Mouse (Mus musculus): Measurements from ENCODE around the gene Emb. TPM values are rescaled to one million over a fixed set of nuclear protein-coding genes. Genes with fewer than 3 reads are reported as not detected.

Gene Emb
- polyA plus RNA-seq, 1 experiment from 2014 or later = 22.0 TPM

GRCm38 (mm10) chr13:117216126-117216525 lies 7.8 kb downstream of the Emb start:
- WGBS (ENCODE audit: insufficient replicate concordance) = 20% methylated on average over 10 of the region's 10 CpGs
- Histone ChIP-seq H3K27me3 (ENCODE audit: control insufficient read depth, insufficient read depth, low read length) (no peaks in the 10 kb centered on the region), H3K4me1 (ENCODE audit: control insufficient read depth, insufficient read depth, low read length) (no peaks in the 10 kb centered on the region), H3K36me3 (ENCODE audit: control insufficient read depth, insufficient read depth, low read length) (no peaks in the 10 kb centered on the region), H3K4me3 (ENCODE audit: low read depth, low read length) (no peak overlapping the region), H3K9ac (ENCODE audit: low read depth, low read length) (no peak overlapping the region), H3K9me3 (replicated peaks; ENCODE audit: control insufficient read depth, low read length) (no peaks in the 10 kb centered on the region), H3K4me2 (no peak overlapping the region), H3K27ac (ENCODE audit: low read depth, low read length) (no peak overlapping the region)
- ATAC-seq (replicated peaks; ENCODE audit: insufficient number of reproducible peaks, low FRiP score, low TSS enrichment) = no peak

DNA sequence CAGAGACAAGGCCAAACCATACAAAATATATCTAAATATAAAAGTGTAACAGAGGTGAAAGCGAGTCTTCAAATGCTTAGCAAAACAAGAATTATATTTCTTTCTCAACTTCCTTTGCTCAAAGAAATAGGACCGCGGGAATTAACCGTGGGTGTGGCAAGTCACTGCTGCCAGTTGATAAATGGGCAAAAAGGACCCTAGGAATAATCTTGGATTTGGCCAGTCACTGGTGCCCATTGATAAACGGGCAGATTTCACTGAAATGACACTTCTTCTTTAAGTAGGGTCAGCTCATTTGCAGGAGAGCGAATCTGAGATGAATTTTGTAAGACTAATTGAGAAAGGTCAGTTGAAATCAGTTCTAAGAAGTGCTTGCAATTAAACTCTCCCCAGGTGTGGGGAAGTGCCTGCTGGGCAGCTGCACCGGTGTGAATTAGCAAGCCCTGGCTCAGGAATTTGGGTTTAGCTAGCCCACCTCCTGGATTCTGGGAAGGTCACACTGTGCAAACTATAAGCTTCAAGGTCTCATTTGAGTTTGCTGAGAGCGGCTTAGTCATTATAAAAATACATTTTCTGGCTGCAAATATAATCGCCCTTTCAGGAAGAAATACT lies 8.5 kb downstream of the Emb start:
- Histone ChIP-seq H3K4me1 (ENCODE audit: control insufficient read depth, insufficient read depth, low read length) (peaks cover 2% of the 10 kb centered on the region; the same call in 1 of the 2 replicates), H3K9me3 (replicated peaks; ENCODE audit: control insufficient read depth, low read length) (no peaks in the 10 kb centered on the region), H3K4me3 (ENCODE audit: low read depth, low read length) (no peak overlapping the region), H3K9ac (ENCODE audit: low read depth, low read length) (no peak overlapping the region), H3K27me3 (ENCODE audit: control insufficient read depth, insufficient read depth, low read length) (no peaks in the 10 kb centered on the region), H3K4me2 (no peak overlapping the region), H3K36me3 (ENCODE audit: control insufficient read depth, insufficient read depth, low read length) (no peaks in the 10 kb centered on the region), H3K27ac (ENCODE audit: low read depth, low read length) (no peak overlapping the region)
- WGBS (ENCODE audit: insufficient replicate concordance) = 31% methylated on average over 9 of the region's 9 CpGs
- ATAC-seq (replicated peaks; ENCODE audit: insufficient number of reproducible peaks, low FRiP score, low TSS enrichment) = no peak

GRCm38 (mm10) chr13:117217621-117218020 lies 9.3 kb downstream of the Emb start:
- H3K36me3 ChIP-seq (ENCODE audit: control insufficient read depth, insufficient read depth, low read length) = no peaks in the 10 kb centered on the region
- 57% methylated on average over 11 of the region's 11 CpGs for WGBS (ENCODE audit: insufficient replicate concordance)
- no peak overlapping the region for H3K9ac ChIP-seq (ENCODE audit: low read depth, low read length)
- H3K4me3 ChIP-seq (ENCODE audit: low read depth, low read length) = no peak overlapping the region
- H3K9me3 ChIP-seq (replicated peaks; ENCODE audit: control insufficient read depth, low read length) = no peaks in the 10 kb centered on the region
- no peak overlapping the region for H3K27ac ChIP-seq (ENCODE audit: low read depth, low read length)
- no peak overlapping the region for H3K4me2 ChIP-seq
- no peaks in the 10 kb centered on the region for H3K27me3 ChIP-seq (ENCODE audit: control insufficient read depth, insufficient read depth, low read length)
- no peak for ATAC-seq (replicated peaks; ENCODE audit: insufficient number of reproducible peaks, low FRiP score, low TSS enrichment)
- peaks cover 2% of the 10 kb centered on the region; the same call in 1 of the 2 replicates for H3K4me1 ChIP-seq (ENCODE audit: control insufficient read depth, insufficient read depth, low read length)

- H3K4me2 ChIP-seq = no peak overlapping the region
- H3K9me3 ChIP-seq (replicated peaks; ENCODE audit: control insufficient read depth, low read length) = no peaks in the 10 kb centered on the region
- H3K27ac ChIP-seq (ENCODE audit: low read depth, low read length) = no peak overlapping the region
- no peak overlapping the region for H3K9ac ChIP-seq (ENCODE audit: low read depth, low read length)
- no peak overlapping the region for H3K4me3 ChIP-seq (ENCODE audit: low read depth, low read length)
- ATAC-seq (replicated peaks; ENCODE audit: insufficient number of reproducible peaks, low FRiP score, low TSS enrichment) = no peak
- H3K4me1 ChIP-seq (ENCODE audit: control insufficient read depth, insufficient read depth, low read length) = peaks cover 2% of the 10 kb centered on the region; the same call in 1 of the 2 replicates
- H3K27me3 ChIP-seq (ENCODE audit: control insufficient read depth, insufficient read depth, low read length) = no peaks in the 10 kb centered on the region
- H3K36me3 ChIP-seq (ENCODE audit: control insufficient read depth, insufficient read depth, low read length) = no peaks in the 10 kb centered on the region
- WGBS (ENCODE audit: insufficient replicate concordance) = 50% methylated on average over 2 of the region's 2 CpGs
Observed at GRCm38 (mm10) chr13:117218092-117218491, 9.8 kb downstream of the Emb start.

- no peak for ATAC-seq (replicated peaks; ENCODE audit: insufficient number of reproducible peaks, low FRiP score, low TSS enrichment)
- peak overlapping the region; percentile 81 for H3K4me3 ChIP-seq (ENCODE audit: low read depth, low read length)
- H3K9ac ChIP-seq (ENCODE audit: low read depth, low read length) = peak overlapping the region; percentile 77
- H3K4me1 ChIP-seq (ENCODE audit: control insufficient read depth, insufficient read depth, low read length) = peaks cover 2% of the 10 kb centered on the region; the same call in 1 of the 2 replicates
- H3K36me3 ChIP-seq (ENCODE audit: control insufficient read depth, insufficient read depth, low read length) = no peaks in the 10 kb centered on the region
- H3K4me2 ChIP-seq = peak overlapping the region; percentile 88
- H3K27me3 ChIP-seq (ENCODE audit: control insufficient read depth, insufficient read depth, low read length) = no peaks in the 10 kb centered on the region
- no peak overlapping the region for H3K27ac ChIP-seq (ENCODE audit: low read depth, low read length)
- WGBS (ENCODE audit: insufficient replicate concordance) = 8% methylated on average over 16 of the region's 16 CpGs
- H3K9me3 ChIP-seq (replicated peaks; ENCODE audit: control insufficient read depth, low read length) = no peaks in the 10 kb centered on the region
Observed at GRCm38 (mm10) chr13:117219871-117220500, 11.7 kb downstream of the Emb start.

- H3K4me3 ChIP-seq (ENCODE audit: low read depth, low read length) = peak within 1 kb of the TSS; percentile 81
- under 1% methylated on average over 64 of the region's 67 CpGs for WGBS (ENCODE audit: insufficient replicate concordance)
- peaks cover 2% of the 10 kb centered on the region; the same call in 1 of the 2 replicates for H3K4me1 ChIP-seq (ENCODE audit: control insufficient read depth, insufficient read depth, low read length)
- H3K27ac ChIP-seq (ENCODE audit: low read depth, low read length) = no peak within 1 kb of the TSS
- peak; percentile 57 for ATAC-seq (replicated peaks; ENCODE audit: insufficient number of reproducible peaks, low FRiP score, low TSS enrichment)
- no peaks in the 10 kb centered on the region for H3K36me3 ChIP-seq (ENCODE audit: control insufficient read depth, insufficient read depth, low read length)
- no peaks in the 10 kb centered on the region for H3K9me3 ChIP-seq (replicated peaks; ENCODE audit: control insufficient read depth, low read length)
- peak within 1 kb of the TSS; percentile 77 for H3K9ac ChIP-seq (ENCODE audit: low read depth, low read length)
- H3K4me2 ChIP-seq = peak within 1 kb of the TSS; percentile 88
- H3K27me3 ChIP-seq (ENCODE audit: control insufficient read depth, insufficient read depth, low read length) = no peaks in the 10 kb centered on the region
Observed at GRCm38 (mm10) chr13:117220501-117221321, 12.4 kb downstream of the Emb start, which contains the start of gene Gm17509. Gm17509 (minus strand) TSS chr13:117221075.

- Histone ChIP-seq H3K4me2 (no peak overlapping the region), H3K9me3 (replicated peaks; ENCODE audit: control insufficient read depth, low read length) (no peaks in the 10 kb centered on the region), H3K27ac (ENCODE audit: low read depth, low read length) (no peak overlapping the region), H3K27me3 (ENCODE audit: control insufficient read depth, insufficient read depth, low read length) (no peaks in the 10 kb centered on the region), H3K4me1 (ENCODE audit: control insufficient read depth, insufficient read depth, low read length) (peaks cover 2% of the 10 kb centered on the region; the same call in 1 of the 2 replicates), H3K36me3 (ENCODE audit: control insufficient read depth, insufficient read depth, low read length) (no peaks in the 10 kb centered on the region), H3K9ac (ENCODE audit: low read depth, low read length) (no peak overlapping the region), H3K4me3 (ENCODE audit: low read depth, low read length) (no peak overlapping the region)
- 51% methylated on average over 5 of the region's 5 CpGs for WGBS (ENCODE audit: insufficient replicate concordance)
- ATAC-seq (replicated peaks; ENCODE audit: insufficient number of reproducible peaks, low FRiP score, low TSS enrichment) = no peak
Observed at GRCm38 (mm10) chr13:117223125-117223524, 14.8 kb downstream of the Emb start.

DNA sequence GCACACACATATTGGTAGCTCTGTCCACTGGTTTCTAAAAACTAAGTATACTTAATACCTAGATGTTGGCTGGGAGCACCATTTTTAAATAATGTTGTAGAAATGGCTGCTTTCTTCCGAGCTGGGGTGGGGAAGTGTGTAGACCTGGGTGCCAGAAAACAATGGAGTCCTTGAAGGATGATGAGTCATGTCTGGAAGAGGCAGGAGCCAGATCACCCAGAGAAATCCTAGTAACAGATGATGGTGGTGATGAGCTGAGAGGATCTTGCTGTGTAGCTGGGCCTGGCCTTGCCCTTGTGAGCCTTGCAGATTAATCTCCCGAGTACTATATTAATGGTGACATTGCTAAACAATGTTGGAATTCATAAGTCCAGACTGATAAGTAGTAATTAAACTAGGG lies 16.6 kb downstream of the Emb start:
- ATAC-seq (replicated peaks; ENCODE audit: insufficient number of reproducible peaks, low FRiP score, low TSS enrichment) = no peak
- no peak overlapping the region for H3K4me2 ChIP-seq
- no peaks in the 10 kb centered on the region for H3K36me3 ChIP-seq (ENCODE audit: control insufficient read depth, insufficient read depth, low read length)
- no peaks in the 10 kb centered on the region for H3K27me3 ChIP-seq (ENCODE audit: control insufficient read depth, insufficient read depth, low read length)
- 59% methylated on average over 2 of the region's 2 CpGs for WGBS (ENCODE audit: insufficient replicate concordance)
- no peaks in the 10 kb centered on the region for H3K9me3 ChIP-seq (replicated peaks; ENCODE audit: control insufficient read depth, low read length)
- H3K4me1 ChIP-seq (ENCODE audit: control insufficient read depth, insufficient read depth, low read length) = peaks cover 2% of the 10 kb centered on the region; the same call in 1 of the 2 replicates
- no peak overlapping the region for H3K4me3 ChIP-seq (ENCODE audit: low read depth, low read length)
- no peak overlapping the region for H3K9ac ChIP-seq (ENCODE audit: low read depth, low read length)
- no peak overlapping the region for H3K27ac ChIP-seq (ENCODE audit: low read depth, low read length)
